Mouse (Mus musculus) kidney, postnatal 0 days (tissue): Measurements from ENCODE around the gene Sh2b2. TPM values are rescaled to one million over a fixed set of nuclear protein-coding genes. Genes with fewer than 3 reads are reported as not detected.

Experiments used
- ATAC-seq: fragments of 200-750 bp; cut with Nextera tagmentation; replicated peaks from 2 replicates; pipeline ENCODE4 v1.8.0; 2017; ENCODE audit warnings: low read depth, moderate number of reproducible peaks, moderate TSS enrichment, moderate library complexity; ENCODE audit not compliant: low FRiP score
- DNase-seq: peaks from one replicate; pipeline ENCODE4 v3.0.0-alpha.2; 2016; ENCODE audit warnings: low spot score
- H3K27ac ChIP-seq: fragments of 300-500 bp; sonication (generic); 2 replicates; pipeline ENCODE4 v1.5.1; 2014; ENCODE audit warnings: mild to moderate bottlenecking
- H3K27me3 ChIP-seq: fragments of 300-500 bp; sonication (generic); 2 replicates; pipeline ENCODE4 v1.6.1; 2014; ENCODE audit warnings: low read length, mixed read lengths; ENCODE audit not compliant: insufficient read depth
- H3K36me3 ChIP-seq: fragments of 300-500 bp; sonication (generic); 2 replicates; pipeline ENCODE4 v1.6.1; 2014; ENCODE audit warnings: low read length, mixed read lengths; ENCODE audit not compliant: insufficient read depth
- H3K4me1 ChIP-seq: fragments of 300-500 bp; sonication (generic); replicated peaks from 2 replicates; pipeline ENCODE4 v1.6.1; 2014; ENCODE audit warnings: antibody characterized with exemption, low read length, mixed read lengths; ENCODE audit not compliant: insufficient read depth
- H3K4me2 ChIP-seq: fragments of 300-500 bp; sonication (generic); 2 replicates; pipeline ENCODE4 v1.6.1; 2014; ENCODE audit warnings: mild to moderate bottlenecking, low read length, moderate library complexity, mixed read lengths
- H3K4me3 ChIP-seq: fragments of 300-500 bp; sonication (generic); replicated peaks from 2 replicates; pipeline ENCODE4 v1.5.1; 2014; ENCODE audit warnings: low read depth, low read length
- H3K9ac ChIP-seq: fragments of 300-500 bp; sonication (generic); 2 replicates; pipeline ENCODE4 v1.6.1; 2014; ENCODE audit warnings: low read depth, low read length
- H3K9me3 ChIP-seq: fragments of 300-500 bp; sonication (generic); replicated peaks from 2 replicates; pipeline ENCODE4 v1.6.1; 2016; ENCODE audit warnings: low read length, inconsistent platforms, mixed read lengths
- CTCF ChIP-seq: IDR thresholded peaks from 2 replicates; pipeline ENCODE4 v1.5.1; 2016; ENCODE audit warnings: antibody characterized with exemption, low read depth, mild to moderate bottlenecking, moderate library complexity
- WGBS: fragments of 180-500 bp; shearing (Covaris S2); extraction: QIAGEN DNeasy Blood & Tissue Kit; methylation state at CpG from one replicate; pipeline ENCODE4 v1.1.7; 2014; 5-methylcytosine and 5-hydroxymethylcytosine counted together
- polyA plus RNA-seq: library from polyadenylated mRNA; unstranded; fragments of >200 nt; fragmentation: Nextera tagmentation; extraction: Ambion mirVana; gene quantifications from 2 replicates; pipeline ENCODE4 v1.2.1, GENCODE M21; 2015

Gene Sh2b2
- polyA plus RNA-seq, 1 experiment from 2014 or later: 4.1 TPM

DNA sequence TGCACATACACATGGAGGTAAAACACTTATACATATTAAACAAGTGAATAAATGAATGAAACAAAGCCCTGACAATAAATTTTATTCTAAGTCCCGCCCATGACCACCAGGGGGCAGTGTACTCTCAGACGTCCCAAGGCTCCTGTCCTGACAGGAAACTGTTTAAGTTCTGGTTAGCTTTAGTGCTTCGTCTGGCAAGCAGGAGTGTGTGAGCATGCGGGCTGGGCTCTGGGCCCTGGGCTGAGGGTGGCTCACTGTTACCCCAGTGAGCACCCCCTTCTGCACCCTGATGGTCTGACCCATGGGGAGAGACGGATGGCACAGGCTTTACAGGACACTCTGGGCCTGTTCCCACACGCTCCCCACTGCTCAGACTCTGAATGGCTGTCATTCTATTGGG, 12.6 kb upstream of the Sh2b2 start:
- DNase-seq (peak; percentile 85), ATAC-seq (no peak; the same call in 1 of the 2 replicates)
- H3K4me1 ChIP-seq: no peaks in the 10 kb centered on the region
- TF ChIP-seq CTCF: peak; percentile 94
- 34% methylated on average over 6 of the region's 6 CpGs for WGBS
- no peak overlapping the region for H3K9ac ChIP-seq
- no peak overlapping the region for H3K4me3 ChIP-seq
- H3K36me3 ChIP-seq: 0 out of 2 replicates have a peak, but pooled peaks cover 6% of the 10 kb centered on the region
- no peaks in the 10 kb centered on the region for H3K9me3 ChIP-seq
- H3K27me3 ChIP-seq: no peaks in the 10 kb centered on the region
- no peak overlapping the region for H3K4me2 ChIP-seq
- no peak overlapping the region for H3K27ac ChIP-seq

DNA sequence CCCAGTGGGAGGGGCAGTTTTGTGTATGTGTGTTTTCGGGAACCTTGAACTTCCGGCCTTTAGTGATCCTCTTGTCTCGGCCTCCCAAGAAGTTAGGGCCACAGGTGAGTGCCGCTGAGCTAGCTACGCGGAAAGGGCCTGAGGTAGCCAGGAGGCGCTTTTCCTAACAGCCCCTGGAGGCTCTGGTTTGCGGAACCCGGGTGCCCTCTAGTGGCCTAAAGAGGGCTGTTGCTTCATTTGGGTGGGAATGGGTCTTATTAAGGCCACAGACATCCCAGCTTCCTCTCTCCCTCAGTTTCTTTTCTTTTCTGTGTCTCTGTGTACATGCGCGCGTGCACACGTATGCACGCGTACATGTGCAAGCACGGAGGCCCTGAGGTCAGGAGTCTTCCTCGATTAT, 6.5 kb upstream of the Sh2b2 start:
- Histone ChIP-seq H3K27me3 (no peaks in the 10 kb centered on the region), H3K36me3 (0 out of 2 replicates have a peak, but pooled peaks cover 10% of the 10 kb centered on the region), H3K9me3 (no peaks in the 10 kb centered on the region), H3K9ac (no peak overlapping the region), H3K4me2 (no peak overlapping the region), H3K4me1 (no peaks in the 10 kb centered on the region), H3K27ac (no peak overlapping the region), H3K4me3 (no peak overlapping the region)
- ATAC-seq: peak; percentile 27; the same call in 1 of the 2 replicates
- peak; percentile 86 for DNase-seq
- peak; percentile 96 for TF ChIP-seq CTCF
- 22% methylated on average over 16 of the region's 17 CpGs for WGBS

DNA sequence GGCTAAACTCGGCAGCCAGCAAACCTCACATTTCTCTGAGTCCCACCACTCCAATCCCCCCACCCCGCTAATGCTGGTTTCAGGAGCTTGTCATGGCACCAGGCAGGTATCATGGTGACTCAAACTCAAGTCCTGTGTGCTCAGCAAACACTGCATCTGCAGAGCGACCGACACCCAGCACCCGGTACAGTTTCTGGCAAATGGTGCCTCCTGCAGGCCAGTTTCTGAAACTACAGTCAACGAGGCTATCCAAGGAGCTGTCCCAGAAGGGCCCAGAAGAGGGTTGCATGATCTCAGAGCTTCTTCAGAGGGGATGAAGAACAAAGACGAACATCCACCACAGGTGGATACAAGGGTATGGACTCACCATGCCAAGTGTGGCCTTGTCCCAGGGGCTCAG, 4.6 kb upstream of the Sh2b2 start:
- H3K4me2 ChIP-seq: no peak overlapping the region
- no peaks in the 10 kb centered on the region for H3K9me3 ChIP-seq
- TF ChIP-seq CTCF: peak; percentile 57
- no peak overlapping the region for H3K9ac ChIP-seq
- 52% methylated on average over 7 of the region's 7 CpGs for WGBS
- ATAC-seq (no peak), DNase-seq (peak; percentile 25)
- H3K4me3 ChIP-seq: no peak overlapping the region
- H3K27ac ChIP-seq: no peak overlapping the region
- no peaks in the 10 kb centered on the region for H3K4me1 ChIP-seq
- H3K27me3 ChIP-seq: no peaks in the 10 kb centered on the region
- H3K36me3 ChIP-seq: 0 out of 2 replicates have a peak, but pooled peaks cover 6% of the 10 kb centered on the region

DNA sequence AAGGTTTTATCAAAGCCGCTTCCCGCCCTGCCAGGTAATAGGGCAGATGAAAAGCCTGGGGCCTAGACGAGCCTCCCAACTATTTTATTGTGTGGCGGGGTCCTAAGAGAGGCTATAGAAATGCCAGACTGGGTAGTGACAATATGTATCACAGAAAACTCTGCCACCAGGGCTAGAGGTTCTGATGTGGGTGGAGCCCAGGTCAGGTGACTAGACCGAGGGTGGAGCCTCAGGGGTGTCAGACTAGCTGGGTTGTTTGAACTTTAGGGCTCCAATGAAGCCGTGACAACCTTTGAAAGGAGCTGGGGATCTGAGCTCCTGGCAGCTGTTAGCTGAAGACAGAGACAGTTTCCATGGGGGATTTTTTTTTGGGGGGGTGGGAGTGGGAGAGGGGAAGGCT, 2.1 kb upstream of the Sh2b2 start:
- no peak overlapping the region for H3K4me3 ChIP-seq
- H3K4me1 ChIP-seq: peaks cover 4% of the 10 kb centered on the region; the same call in 1 of the 2 replicates
- 0 out of 2 replicates have a peak, but pooled peaks cover 4% of the 10 kb centered on the region for H3K36me3 ChIP-seq
- TF ChIP-seq CTCF: no peak
- H3K27ac ChIP-seq: no peak overlapping the region
- DNase-seq (no peak), ATAC-seq (no peak)
- no peaks in the 10 kb centered on the region for H3K27me3 ChIP-seq
- no peaks in the 10 kb centered on the region for H3K9me3 ChIP-seq
- no peak overlapping the region for H3K4me2 ChIP-seq
- 61% methylated on average over 6 of the region's 6 CpGs for WGBS
- H3K9ac ChIP-seq: no peak overlapping the region

DNA sequence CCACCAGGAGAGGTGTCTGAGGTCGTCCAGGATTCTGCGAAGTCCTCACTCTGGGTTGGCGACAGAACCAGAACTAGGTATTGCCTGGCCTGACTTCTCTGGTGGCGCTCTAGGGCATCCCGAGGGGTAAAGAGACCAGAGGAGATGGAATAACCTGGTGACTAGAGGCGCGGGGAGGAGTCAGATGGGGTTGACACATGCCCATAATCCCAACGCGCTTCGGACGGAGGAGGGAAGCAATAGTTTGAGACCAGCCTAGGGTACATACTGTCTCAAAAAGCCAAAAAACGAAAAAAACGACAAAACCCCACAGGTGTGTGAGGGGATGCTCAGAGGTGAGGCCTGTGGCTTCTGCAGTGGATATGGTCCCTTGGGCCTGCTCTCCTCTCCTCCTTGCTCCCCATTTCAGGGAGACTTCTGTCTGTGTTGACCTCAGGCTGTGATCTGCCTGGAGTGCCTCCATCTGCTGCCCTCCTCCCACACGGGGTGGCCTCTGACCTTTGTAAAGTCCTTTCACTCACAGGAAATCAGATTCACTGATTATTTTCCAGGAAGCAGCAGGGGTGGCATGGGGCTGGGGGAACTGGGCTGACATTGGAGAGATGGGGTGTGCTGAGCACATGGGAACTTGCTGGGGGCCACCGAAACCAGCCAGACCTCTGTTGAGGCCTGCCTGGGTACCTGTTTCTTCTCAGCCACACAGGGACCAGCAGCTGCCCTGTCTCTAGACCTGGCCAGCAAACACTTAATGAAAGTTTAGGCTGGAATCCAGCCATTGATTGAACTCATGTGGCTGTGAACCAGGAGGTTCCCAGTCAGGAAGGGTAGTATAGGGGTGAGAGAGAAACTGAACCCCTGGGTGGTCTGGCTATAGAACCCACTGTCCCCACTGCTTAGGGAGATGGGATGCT, 560 bp downstream of the Sh2b2 start:
- peak overlapping the region; percentile 98 for H3K4me2 ChIP-seq
- no peaks in the 10 kb centered on the region for H3K9me3 ChIP-seq
- peak overlapping the region; percentile 82 for H3K4me3 ChIP-seq
- 0 out of 2 replicates have a peak, but pooled peaks have one; percentile 10 for ATAC-seq
- H3K9ac ChIP-seq: no peak overlapping the region
- H3K27ac ChIP-seq: peak overlapping the region; percentile 83; the same call in 1 of the 2 replicates
- WGBS: 13% methylated on average over 15 of the region's 15 CpGs
- no peak for DNase-seq
- H3K4me1 ChIP-seq: peaks cover 4% of the 10 kb centered on the region; the same call in 1 of the 2 replicates
- peak; percentile 1 for TF ChIP-seq CTCF
- H3K36me3 ChIP-seq: no peaks in the 10 kb centered on the region
- no peaks in the 10 kb centered on the region for H3K27me3 ChIP-seq

DNA sequence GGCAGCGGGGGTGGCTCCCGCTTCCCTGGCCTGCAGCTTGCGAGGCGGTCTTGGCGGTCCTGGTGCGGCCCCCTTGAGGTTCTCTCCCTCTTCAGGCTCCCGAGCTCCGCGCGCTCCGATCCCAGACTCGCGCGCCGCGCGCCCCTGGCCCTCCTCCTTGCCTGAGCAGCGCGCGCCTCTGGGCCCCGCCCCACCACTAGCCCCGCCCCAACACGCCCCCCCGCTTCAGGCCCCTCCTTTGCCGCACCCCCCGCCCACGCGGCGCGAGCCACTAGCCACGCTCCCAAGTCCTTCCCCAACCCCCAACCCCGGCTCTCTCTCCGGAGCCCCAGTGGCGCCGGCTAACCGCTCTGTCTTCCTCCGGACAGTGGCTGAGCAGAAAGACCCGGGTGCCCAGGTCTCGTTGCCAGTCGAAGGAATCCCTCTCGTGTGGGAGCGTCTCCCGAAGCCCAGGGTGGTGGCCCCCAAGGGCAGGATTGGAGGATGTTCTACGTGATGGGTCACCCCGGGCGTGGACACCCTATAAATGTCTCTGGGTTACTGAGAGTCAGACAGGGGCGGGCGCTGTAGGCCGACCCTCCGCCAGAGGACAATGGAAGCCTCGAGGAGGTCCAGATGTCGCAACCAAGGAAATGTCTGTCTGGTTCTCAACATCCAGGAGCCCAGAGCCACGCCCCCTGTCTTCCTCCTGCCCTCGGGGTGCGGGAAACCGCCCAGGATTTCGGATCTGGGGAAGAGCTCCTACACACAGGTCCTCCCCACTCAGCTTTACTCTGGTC, 1.4 kb downstream of the Sh2b2 start:
- no peaks in the 10 kb centered on the region for H3K36me3 ChIP-seq
- H3K27ac ChIP-seq: peak overlapping the region; percentile 83
- ATAC-seq (peak; percentile 59), DNase-seq (peak; percentile 90)
- WGBS: 1% methylated on average over 47 of the region's 57 CpGs
- H3K27me3 ChIP-seq: no peaks in the 10 kb centered on the region
- H3K4me1 ChIP-seq: peaks cover 4% of the 10 kb centered on the region; the same call in 1 of the 2 replicates
- no peaks in the 10 kb centered on the region for H3K9me3 ChIP-seq
- H3K4me3 ChIP-seq: peak overlapping the region; percentile 82
- peak overlapping the region; percentile 67 for H3K9ac ChIP-seq
- peak; percentile 40 for TF ChIP-seq CTCF
- H3K4me2 ChIP-seq: peak overlapping the region; percentile 98
